Mouse (Mus musculus) intestine, embryonic 15.5 days (tissue): Measurements from ENCODE around the gene Gm21764. TPM values are rescaled to one million over a fixed set of nuclear protein-coding genes. Genes with fewer than 3 reads are reported as not detected.
"Not testable (repeated sequence)": the region's sequence is repeated elsewhere in the genome, so short reads cannot be mapped to it uniquely, and the experiment has no call there.

Source experiments
- ATAC-seq: fragments of 200-750 bp; cut with Nextera tagmentation; 2 replicates; pipeline ENCODE4 v1.8.0; 2017; ENCODE audit warnings: moderate TSS enrichment, moderate library complexity
- H3K27ac ChIP-seq: fragments of 300-500 bp; sonication (generic); 2 replicates; pipeline ENCODE4 v1.5.1; 2015; ENCODE audit warnings: mild to moderate bottlenecking, inconsistent platforms
- H3K27me3 ChIP-seq: fragments of 300-500 bp; sonication (generic); replicated peaks from 2 replicates; pipeline ENCODE4 v1.6.1; 2015; ENCODE audit warnings: inconsistent platforms
- H3K36me3 ChIP-seq: fragments of 300-500 bp; sonication (generic); 2 replicates; pipeline ENCODE4 v1.6.1; 2015; ENCODE audit warnings: inconsistent platforms
- H3K4me1 ChIP-seq: fragments of 300-500 bp; sonication (generic); replicated peaks from 2 replicates; pipeline ENCODE4 v1.6.1; 2015; ENCODE audit warnings: inconsistent platforms
- H3K4me2 ChIP-seq: fragments of 300-500 bp; sonication (generic); replicated peaks from 2 replicates; pipeline ENCODE4 v1.6.1; 2015; ENCODE audit warnings: mild to moderate bottlenecking, inconsistent platforms
- H3K4me3 ChIP-seq: fragments of 300-500 bp; sonication (generic); replicated peaks from 2 replicates; pipeline ENCODE4 v1.5.1; 2015; ENCODE audit warnings: inconsistent platforms
- H3K9ac ChIP-seq: fragments of 300-500 bp; sonication (generic); 2 replicates; pipeline ENCODE4 v1.6.1; 2015; ENCODE audit warnings: inconsistent platforms
- H3K9me3 ChIP-seq: fragments of 300-500 bp; sonication (generic); 2 replicates; pipeline ENCODE4 v1.6.1; 2016; ENCODE audit warnings: inconsistent platforms
- WGBS: fragments of 180-500 bp; shearing (Covaris S2); methylation state at CpG from one replicate; pipeline ENCODE4 v1.1.7; 2015; 5-methylcytosine and 5-hydroxymethylcytosine counted together
- polyA plus RNA-seq: library from polyadenylated mRNA; unstranded; fragments of >200 nt; fragmentation: Nextera tagmentation; extraction: Ambion mirVana; gene quantifications from 2 replicates; pipeline ENCODE4 v1.2.1, GENCODE M21; 2015

The Gm21764 gene
- not detected in 2 replicates for polyA plus RNA-seq

DNA sequence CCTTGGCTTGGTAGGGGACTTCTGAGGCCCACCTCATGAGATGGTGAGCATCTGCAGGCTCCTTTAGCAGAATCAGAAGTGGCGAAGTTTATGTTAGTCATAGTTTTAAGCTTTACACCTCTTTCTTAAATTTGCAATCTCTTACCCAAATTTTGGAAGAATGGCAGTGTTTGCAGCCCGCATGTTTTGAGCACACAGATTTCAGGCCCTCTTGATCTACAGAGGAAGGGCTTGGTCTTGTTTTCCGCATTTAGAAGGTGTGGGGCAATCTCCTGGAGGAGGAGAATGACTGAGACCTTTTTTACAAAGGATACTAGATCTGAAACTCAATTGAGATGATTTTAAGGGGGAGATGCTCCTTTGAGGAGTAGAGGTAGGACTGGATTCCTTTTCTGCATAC, at the start of gene Gm21764:
Gm21764 (minus strand) TSS at position 101 of the 400 bp plus-strand sequence.
- not testable (repeated sequence) for H3K36me3 ChIP-seq, H3K9me3 ChIP-seq, H3K4me1 ChIP-seq, H3K4me2 ChIP-seq, H3K9ac ChIP-seq, H3K27ac ChIP-seq, ATAC-seq, H3K4me3 ChIP-seq, H3K27me3 ChIP-seq
- WGBS = no CpG with 5 or more reads among the region's 3 CpGs

DNA sequence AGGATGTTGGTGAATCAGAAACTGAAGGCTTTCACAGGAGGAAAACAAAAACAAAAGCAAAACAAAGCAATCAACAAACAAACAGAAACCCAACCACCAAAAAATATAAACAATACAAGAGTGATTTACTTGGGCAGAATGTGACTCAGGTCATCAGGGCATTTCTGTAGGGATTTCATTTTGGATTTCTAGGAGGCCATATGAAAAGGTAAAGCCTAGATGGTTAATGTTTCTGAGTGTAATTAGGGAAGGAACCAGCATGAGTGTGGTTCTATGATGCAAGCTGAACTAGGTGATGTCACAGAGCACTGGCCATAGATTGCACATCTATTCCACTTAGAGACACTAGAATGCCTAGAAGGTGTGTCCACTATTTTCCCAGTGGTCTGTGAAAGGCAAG, 27.2 kb upstream of the Gm21764 start, which contains the start of gene Ssty1:
Ssty1 (plus strand) TSS at position 301 of the 400 bp plus-strand sequence.
- not testable (repeated sequence) for H3K4me3 ChIP-seq, H3K27ac ChIP-seq, H3K4me1 ChIP-seq, H3K27me3 ChIP-seq, H3K4me2 ChIP-seq, H3K36me3 ChIP-seq, H3K9ac ChIP-seq, ATAC-seq, H3K9me3 ChIP-seq

Other genes with a start within 250 kb of the Gm21764 start
- not detected in 2 replicates for gene Gm21904, start 215.5 kb downstream of the Gm21764 start, polyA plus RNA-seq
- not detected in 2 replicates for gene Gm20772, start 187.1 kb downstream of the Gm21764 start, polyA plus RNA-seq
- gene Gm20831, start 187.1 kb downstream of the Gm21764 start, polyA plus RNA-seq = not detected in 2 replicates
- gene Srsy, start 124.5 kb downstream of the Gm21764 start, polyA plus RNA-seq = not detected in 2 replicates
- not detected in 2 replicates for gene Ssty1, start 27.3 kb upstream of the Gm21764 start, polyA plus RNA-seq